Mouse (Mus musculus): ENCODE results near the gene Oaf. TPM values are rescaled to one million over a fixed set of nuclear protein-coding genes. Genes with fewer than 3 reads are reported as not detected.

The Oaf gene
- total RNA-seq, 1 experiment: 22.8 TPM

DNA sequence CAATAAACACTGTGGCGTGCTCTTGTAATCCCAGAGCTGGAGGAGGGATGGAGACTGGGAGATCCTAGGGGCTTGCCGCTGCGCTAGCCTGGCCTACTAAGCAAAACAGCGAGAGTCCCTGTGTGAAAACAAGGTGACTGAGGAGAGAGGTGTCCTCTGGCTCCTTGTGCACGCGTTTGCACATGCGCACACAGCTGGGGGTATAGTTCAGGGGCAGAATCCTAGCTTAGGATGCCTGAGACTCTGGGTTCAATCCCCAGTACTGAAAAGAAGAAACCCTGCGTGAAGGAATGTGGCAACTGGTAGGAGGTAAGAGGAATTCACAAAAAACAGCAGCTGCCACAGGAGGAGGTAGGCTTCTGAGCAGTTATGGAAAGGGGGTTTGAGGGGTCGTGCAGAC is 45.7 kb downstream of the Oaf start:
- Histone ChIP-seq H3K9me3 (ENCODE audit: control insufficient read depth, insufficient read depth, low read depth, low read length) (no peaks in the 10 kb centered on the region), H3K9ac (ENCODE audit: insufficient read depth, low read depth, low read length, poor library complexity, severe bottlenecking) (no peak overlapping the region), H3K36me3 (ENCODE audit: control insufficient read depth, insufficient read depth, low read length, poor library complexity, severe bottlenecking) (no peaks in the 10 kb centered on the region), H3K4me1 (ENCODE audit: control insufficient read depth in 2 of 2, insufficient read depth in 2 of 2, low read length in 2 of 2, poor library complexity in 1 of 2) (peaks cover 10 to 19% of the 10 kb centered on the region in 2 experiments), H3K4me3 (ENCODE audit: insufficient read depth in 1 of 2, low read depth in 1 of 2, low read length in 2 of 2, poor library complexity in 1 of 2, severe bottlenecking in 1 of 2) (no peak overlapping the region), H3K27ac (ENCODE audit: insufficient read depth, low read depth, low read length, poor library complexity, severe bottlenecking) (no peak overlapping the region)
- in situ Hi-C loops (cut with MboI; ENCODE audit: low sequenced_read_pairs in 2 of 2, unreplicated experiment in 2 of 2): no loop called here
- TF ChIP-seq HCFC1 (IDR thresholded peaks at IDR 0.05; ENCODE audit: borderline replicate concordance, insufficient read depth, low read length): no peak
- no peak for DNase-seq (ENCODE audit: low read depth, low spot score)

DNA sequence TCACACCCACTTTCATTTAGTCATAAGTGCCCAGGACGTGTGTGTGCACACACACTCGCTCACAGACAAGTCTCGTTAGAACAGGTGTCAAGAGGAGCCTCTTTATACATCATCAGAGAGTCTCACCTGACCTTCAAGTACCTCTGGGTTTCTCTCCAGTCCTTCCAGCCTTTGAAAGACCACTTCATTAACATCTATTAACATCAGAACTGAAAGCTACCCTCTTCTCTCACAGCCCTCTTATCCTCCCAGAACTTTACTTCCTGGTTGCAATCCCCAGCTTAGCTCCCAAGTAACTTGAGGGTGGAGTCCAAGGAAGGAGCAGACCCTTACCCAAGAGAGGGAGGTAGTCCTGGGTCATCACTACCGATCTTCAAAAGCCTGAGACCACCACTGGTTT is 48.1 kb downstream of the Oaf start:
- H3K4me1 ChIP-seq (ENCODE audit: control insufficient read depth in 2 of 2, insufficient read depth in 2 of 2, low read length in 2 of 2, poor library complexity in 1 of 2): peaks cover 14 to 28% of the 10 kb centered on the region in 2 experiments
- in situ Hi-C loops (cut with MboI; ENCODE audit: low sequenced_read_pairs in 2 of 2, unreplicated experiment in 2 of 2): no loop called here
- H3K36me3 ChIP-seq (ENCODE audit: control insufficient read depth, insufficient read depth, low read length, poor library complexity, severe bottlenecking): no peaks in the 10 kb centered on the region
- H3K9ac ChIP-seq (ENCODE audit: insufficient read depth, low read depth, low read length, poor library complexity, severe bottlenecking): no peak overlapping the region
- no peak for DNase-seq (ENCODE audit: low read depth, low spot score)
- no peak for TF ChIP-seq CHD2 (IDR thresholded peaks at IDR 0.05; ENCODE audit: low read depth, low read length)
- no peak for TF ChIP-seq ZC3H11A (IDR thresholded peaks at IDR 0.05; ENCODE audit: borderline replicate concordance, low read depth, low read length)
- no peak for TF ChIP-seq MAFK (IDR thresholded peaks at IDR 0.05; ENCODE audit: insufficient read depth, low read depth, low read length)
- no peak for TF ChIP-seq HCFC1 (IDR thresholded peaks at IDR 0.05; ENCODE audit: borderline replicate concordance, insufficient read depth, low read length)
- no peak for TF ChIP-seq ZNF384 (IDR thresholded peaks at IDR 0.05; ENCODE audit: low read depth, low read length)
- no peak overlapping the region for H3K4me3 ChIP-seq (ENCODE audit: insufficient read depth in 1 of 2, low read depth in 1 of 2, low read length in 2 of 2, poor library complexity in 1 of 2, severe bottlenecking in 1 of 2)
- no peaks in the 10 kb centered on the region for H3K9me3 ChIP-seq (ENCODE audit: control insufficient read depth, insufficient read depth, low read depth, low read length)
- H3K27ac ChIP-seq (ENCODE audit: insufficient read depth, low read depth, low read length, poor library complexity, severe bottlenecking): no peak overlapping the region

DNA sequence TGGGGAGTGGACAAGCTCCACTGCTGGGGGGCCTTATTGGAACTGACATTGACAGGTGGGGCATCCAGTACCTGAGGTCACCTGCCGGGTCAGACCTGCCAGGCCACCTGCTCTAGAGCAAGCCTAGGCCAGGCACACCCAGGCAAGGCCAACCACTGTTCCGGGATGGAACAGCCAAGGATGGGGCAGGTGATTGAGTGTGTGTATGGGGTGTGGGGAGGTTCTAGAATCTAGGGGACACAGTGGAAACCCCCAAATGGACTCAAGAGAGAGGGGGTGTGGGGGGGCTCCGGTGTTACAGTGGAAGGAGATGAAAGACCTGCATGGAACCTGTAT is 50.7 kb downstream of the Oaf start:
- TF ChIP-seq ZNF384 (IDR thresholded peaks at IDR 0.05; ENCODE audit: low read depth, low read length) (no peak), CHD2 (IDR thresholded peaks at IDR 0.05; ENCODE audit: low read depth, low read length) (no peak), ZC3H11A (IDR thresholded peaks at IDR 0.05; ENCODE audit: borderline replicate concordance, low read depth, low read length) (no peak), MAFK (IDR thresholded peaks at IDR 0.05; ENCODE audit: insufficient read depth, low read depth, low read length) (no peak), HCFC1 (IDR thresholded peaks at IDR 0.05; ENCODE audit: borderline replicate concordance, insufficient read depth, low read length) (no peak)

DNA sequence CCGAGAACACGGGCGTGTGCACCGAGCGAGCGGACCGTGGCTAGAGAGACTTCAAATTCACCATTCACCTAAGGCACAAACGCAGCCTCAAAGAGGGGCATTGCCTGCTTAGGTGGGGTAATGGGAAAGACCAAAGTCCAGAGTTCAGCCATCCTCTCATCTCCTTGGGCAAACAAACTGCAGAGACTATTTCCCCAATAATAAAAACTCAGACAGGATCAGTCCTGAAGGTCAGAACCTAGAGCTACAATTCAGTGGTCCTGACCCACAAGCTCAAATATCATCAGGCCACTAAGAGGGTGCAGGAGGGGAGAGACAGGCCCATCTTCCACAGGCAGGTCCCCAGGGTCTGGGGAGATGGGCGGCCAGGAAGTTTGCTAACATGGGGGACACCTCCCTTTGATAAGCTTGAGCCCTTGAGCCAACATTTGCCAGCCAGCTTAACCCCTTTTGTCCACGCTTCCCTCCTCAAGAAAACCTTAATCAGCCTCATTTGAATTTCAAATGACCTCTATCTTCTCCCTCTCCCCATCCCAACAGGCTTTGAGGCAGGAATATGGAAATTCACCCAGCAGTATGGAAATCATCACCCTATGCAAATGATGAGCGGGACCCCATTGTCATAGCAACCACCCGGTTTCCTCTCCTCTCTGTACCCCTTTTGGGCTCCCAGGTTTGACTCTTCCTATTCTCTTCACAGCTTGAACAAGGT is 51.2 kb downstream of the Oaf start:
- no peak for TF ChIP-seq CHD2 (IDR thresholded peaks at IDR 0.05; ENCODE audit: low read depth, low read length)
- no peaks in the 10 kb centered on the region for H3K36me3 ChIP-seq (ENCODE audit: control insufficient read depth, insufficient read depth, low read length, poor library complexity, severe bottlenecking)
- peaks cover 12 to 25% of the 10 kb centered on the region in 2 experiments for H3K4me1 ChIP-seq (ENCODE audit: control insufficient read depth in 2 of 2, insufficient read depth in 2 of 2, low read length in 2 of 2, poor library complexity in 1 of 2)
- H3K27ac ChIP-seq (ENCODE audit: insufficient read depth, low read depth, low read length, poor library complexity, severe bottlenecking): no peak overlapping the region
- DNase-seq (ENCODE audit: low read depth, low spot score): no peak
- H3K9ac ChIP-seq (ENCODE audit: insufficient read depth, low read depth, low read length, poor library complexity, severe bottlenecking): no peak overlapping the region
- in situ Hi-C loops (cut with MboI; ENCODE audit: low sequenced_read_pairs in 2 of 2, unreplicated experiment in 2 of 2): no loop called here
- no peak overlapping the region for H3K4me3 ChIP-seq (ENCODE audit: insufficient read depth in 1 of 2, low read depth in 1 of 2, low read length in 2 of 2, poor library complexity in 1 of 2, severe bottlenecking in 1 of 2)
- no peaks in the 10 kb centered on the region for H3K9me3 ChIP-seq (ENCODE audit: control insufficient read depth, insufficient read depth, low read depth, low read length)

More for the DNA sequence above, 50.7 kb downstream of the Oaf start:
- Histone ChIP-seq H3K9ac (ENCODE audit: insufficient read depth, low read depth, low read length, poor library complexity, severe bottlenecking) (no peak overlapping the region), H3K36me3 (ENCODE audit: control insufficient read depth, insufficient read depth, low read length, poor library complexity, severe bottlenecking) (no peaks in the 10 kb centered on the region), H3K9me3 (ENCODE audit: control insufficient read depth, insufficient read depth, low read depth, low read length) (no peaks in the 10 kb centered on the region), H3K27ac (ENCODE audit: insufficient read depth, low read depth, low read length, poor library complexity, severe bottlenecking) (no peak overlapping the region), H3K4me1 (ENCODE audit: control insufficient read depth in 2 of 2, insufficient read depth in 2 of 2, low read length in 2 of 2, poor library complexity in 1 of 2) (peaks cover 14 to 27% of the 10 kb centered on the region in 2 experiments), H3K4me3 (ENCODE audit: insufficient read depth in 1 of 2, low read depth in 1 of 2, low read length in 2 of 2, poor library complexity in 1 of 2, severe bottlenecking in 1 of 2) (no peak overlapping the region)
- in situ Hi-C loops (cut with MboI; ENCODE audit: low sequenced_read_pairs in 2 of 2, unreplicated experiment in 2 of 2): no loop called here
- DNase-seq (ENCODE audit: low read depth, low spot score): no peak

DNA sequence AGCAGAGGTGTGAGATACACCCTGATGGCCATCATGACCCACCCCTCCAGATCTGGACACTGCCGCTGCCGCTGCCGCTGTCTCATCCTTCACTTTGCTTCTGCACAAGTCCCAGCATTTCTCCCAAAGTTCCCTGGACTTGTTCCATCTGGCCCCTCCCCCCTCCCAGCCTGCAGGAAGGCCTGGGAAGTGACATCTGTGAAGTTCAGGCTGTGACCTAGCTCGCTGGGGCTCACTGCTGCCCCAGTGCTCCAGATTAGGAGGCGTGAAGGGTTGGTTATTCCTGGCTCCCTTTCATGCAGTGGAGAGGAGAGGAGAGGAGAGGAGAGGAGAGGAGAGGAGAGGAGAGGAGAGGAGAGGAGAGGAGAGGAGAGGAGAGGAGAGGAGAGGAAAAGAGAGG is 60.1 kb downstream of the Oaf start:
- in situ Hi-C loops (cut with MboI; ENCODE audit: low sequenced_read_pairs in 2 of 2, unreplicated experiment in 2 of 2): no loop called here
- Histone ChIP-seq H3K36me3 (ENCODE audit: control insufficient read depth, insufficient read depth, low read length, poor library complexity, severe bottlenecking) (no peaks in the 10 kb centered on the region), H3K4me3 (ENCODE audit: insufficient read depth in 1 of 2, low read depth in 1 of 2, low read length in 2 of 2, poor library complexity in 1 of 2, severe bottlenecking in 1 of 2) (no peak overlapping the region), H3K27ac (ENCODE audit: insufficient read depth, low read depth, low read length, poor library complexity, severe bottlenecking) (no peak overlapping the region), H3K9me3 (ENCODE audit: control insufficient read depth, insufficient read depth, low read depth, low read length) (no peaks in the 10 kb centered on the region), H3K4me1 (ENCODE audit: control insufficient read depth in 2 of 2, insufficient read depth in 2 of 2, low read length in 2 of 2, poor library complexity in 1 of 2) (no peaks in the 10 kb centered on the region), H3K9ac (ENCODE audit: insufficient read depth, low read depth, low read length, poor library complexity, severe bottlenecking) (no peak overlapping the region)
- DNase-seq (ENCODE audit: low read depth, low spot score): no peak
- no peak for TF ChIP-seq ZNF384 (IDR thresholded peaks at IDR 0.05; ENCODE audit: low read depth, low read length)
- TF ChIP-seq CHD2 (IDR thresholded peaks at IDR 0.05; ENCODE audit: low read depth, low read length): no peak
- no peak for TF ChIP-seq ZC3H11A (IDR thresholded peaks at IDR 0.05; ENCODE audit: borderline replicate concordance, low read depth, low read length)
- TF ChIP-seq HCFC1 (IDR thresholded peaks at IDR 0.05; ENCODE audit: borderline replicate concordance, insufficient read depth, low read length): no peak
- TF ChIP-seq MAFK (IDR thresholded peaks at IDR 0.05; ENCODE audit: insufficient read depth, low read depth, low read length): no peak
